ENCODE assay signal across 10 mouse cellular contexts in genomic region chr11:67652893-67653255, GRCm38 (mm10). TPM values are rescaled to one million over a fixed set of nuclear protein-coding genes. Genes with fewer than 3 reads are reported as not detected.
DNase-seq lines count a peak whose midpoint lies in the region; ATAC-seq lines count a peak whose summit lies in the region.
"Had no signal": no experiment of that assay in that cellular context is flagged by ENCODE, and none has a peak within 500 bp of the region (broad histone marks: within the 10 kb centered on the region; RNA-seq: fewer than 3 reads in every experiment).

No protein-coding gene starts in this region.

- no peak overlapping the region for H3K9ac ChIP-seq in forebrain, embryonic 12.5 days
- no peak overlapping the region for H3K9ac ChIP-seq in forebrain, embryonic 14.5 days (ENCODE audit: low read length)
- H3K9ac ChIP-seq in hindbrain, embryonic 14.5 days, result no peak overlapping the region
- H3K9ac ChIP-seq in neural tube, embryonic 11.5 days (ENCODE audit: low read length), result no peak overlapping the region
- H3K9ac ChIP-seq in kidney, embryonic 16.5 days (replicated peaks; ENCODE audit: low read length), result no peak overlapping the region
- H3K9ac ChIP-seq: lung, embryonic 15.5 days had no signal

- 36% methylated on average over 6 of the region's 6 CpGs for WGBS in forebrain, embryonic 12.5 days
- 32% methylated on average over 6 of the region's 6 CpGs for WGBS in forebrain, embryonic 14.5 days
- WGBS in hindbrain, embryonic 14.5 days, result 27% methylated on average over 6 of the region's 6 CpGs
- 39% methylated on average over 6 of the region's 6 CpGs for WGBS in neural tube, embryonic 11.5 days
- WGBS in kidney, embryonic 16.5 days, result 39% methylated on average over 6 of the region's 6 CpGs

- H3K27me3 ChIP-seq in forebrain, embryonic 12.5 days, result no peaks in the 10 kb centered on the region; the same call in 1 of the 2 replicates
- H3K27me3 ChIP-seq in forebrain, embryonic 14.5 days (replicated peaks; ENCODE audit: control insufficient read depth, insufficient read depth, low read length), result no peaks in the 10 kb centered on the region
- no peaks in the 10 kb centered on the region for H3K27me3 ChIP-seq in hindbrain, embryonic 14.5 days (ENCODE audit: control insufficient read depth, insufficient read depth, low read length)
- H3K27me3 ChIP-seq in neural tube, embryonic 11.5 days (ENCODE audit: control insufficient read depth, insufficient read depth, low read length), result no peaks in the 10 kb centered on the region
- no peaks in the 10 kb centered on the region for H3K27me3 ChIP-seq in kidney, embryonic 16.5 days (ENCODE audit: insufficient read depth, low read length)
- H3K27me3 ChIP-seq: lung, embryonic 15.5 days had no signal

- H3K4me3 ChIP-seq in forebrain, embryonic 12.5 days (replicated peaks), result no peak overlapping the region
- no peak overlapping the region for H3K4me3 ChIP-seq in forebrain, embryonic 14.5 days (ENCODE audit: low read depth, low read length)
- no peak overlapping the region for H3K4me3 ChIP-seq in hindbrain, embryonic 14.5 days (replicated peaks; ENCODE audit: low read length)
- no peak overlapping the region for H3K4me3 ChIP-seq in neural tube, embryonic 11.5 days (ENCODE audit: low read depth, low read length)
- H3K4me3 ChIP-seq in kidney, embryonic 16.5 days (ENCODE audit: low read length), result no peak overlapping the region
- H3K4me3 ChIP-seq: lung, embryonic 15.5 days had no signal

- H3K27ac ChIP-seq in forebrain, embryonic 12.5 days, result no peak overlapping the region
- H3K27ac ChIP-seq in forebrain, embryonic 14.5 days (ENCODE audit: low read depth, low read length), result no peak overlapping the region
- no peak overlapping the region for H3K27ac ChIP-seq in hindbrain, embryonic 14.5 days
- H3K27ac ChIP-seq in neural tube, embryonic 11.5 days (ENCODE audit: low read depth, low read length), result no peak overlapping the region
- no peak overlapping the region for H3K27ac ChIP-seq in kidney, embryonic 16.5 days (ENCODE audit: low read length)
- H3K27ac ChIP-seq: lung, embryonic 15.5 days had no signal

- peaks cover 12% of the 10 kb centered on the region for H3K4me1 ChIP-seq in forebrain, embryonic 12.5 days
- peaks cover 13% of the 10 kb centered on the region for H3K4me1 ChIP-seq in forebrain, embryonic 14.5 days (ENCODE audit: control insufficient read depth, insufficient read depth, low read length)
- peaks cover 8% of the 10 kb centered on the region; the same call in 1 of the 2 replicates for H3K4me1 ChIP-seq in hindbrain, embryonic 14.5 days (replicated peaks; ENCODE audit: control insufficient read depth, insufficient read depth, low read length)
- peaks cover 8% of the 10 kb centered on the region; the same call in 1 of the 2 replicates for H3K4me1 ChIP-seq in neural tube, embryonic 11.5 days (ENCODE audit: control insufficient read depth, insufficient read depth, low read length)
- no peaks in the 10 kb centered on the region for H3K4me1 ChIP-seq in kidney, embryonic 16.5 days (ENCODE audit: insufficient read depth, low read length)

- H3K36me3 ChIP-seq in forebrain, embryonic 12.5 days (replicated peaks), result no peaks in the 10 kb centered on the region
- H3K36me3 ChIP-seq in forebrain, embryonic 14.5 days (ENCODE audit: control insufficient read depth, insufficient read depth, low read length), result no peaks in the 10 kb centered on the region
- no peaks in the 10 kb centered on the region for H3K36me3 ChIP-seq in hindbrain, embryonic 14.5 days (replicated peaks; ENCODE audit: control insufficient read depth, insufficient read depth)
- H3K36me3 ChIP-seq in neural tube, embryonic 11.5 days (ENCODE audit: control insufficient read depth, insufficient read depth, low read length), result no peaks in the 10 kb centered on the region
- no peaks in the 10 kb centered on the region for H3K36me3 ChIP-seq in kidney, embryonic 16.5 days (ENCODE audit: insufficient read depth, low read length)
- H3K36me3 ChIP-seq: lung, embryonic 15.5 days had no signal

- no peak for ATAC-seq in forebrain, embryonic 12.5 days (ENCODE audit: low FRiP score)
- ATAC-seq in forebrain, embryonic 14.5 days, result no peak
- ATAC-seq in hindbrain, embryonic 14.5 days (ENCODE audit: low FRiP score), result no peak
- no peak for ATAC-seq in neural tube, embryonic 11.5 days (ENCODE audit: insufficient read depth, low FRiP score, low TSS enrichment)
- no peak for ATAC-seq in kidney, embryonic 16.5 days (ENCODE audit: low FRiP score, low TSS enrichment)
- no peak for ATAC-seq in inflammation-experienced regulatory T-cells, adult 6 months

- peak overlapping the region; percentile 24; the same call in 1 of the 2 replicates for H3K4me2 ChIP-seq in forebrain, embryonic 12.5 days
- H3K4me2 ChIP-seq in forebrain, embryonic 14.5 days (ENCODE audit: low read length), result no peak overlapping the region
- peak overlapping the region; percentile 30; the same call in 1 of the 2 replicates for H3K4me2 ChIP-seq in hindbrain, embryonic 14.5 days (replicated peaks)
- H3K4me2 ChIP-seq in neural tube, embryonic 11.5 days (ENCODE audit: low read depth), result no peak overlapping the region
- H3K4me2 ChIP-seq in kidney, embryonic 16.5 days (replicated peaks; ENCODE audit: low read depth, low read length), result no peak overlapping the region
- H3K4me2 ChIP-seq: lung, embryonic 15.5 days had no signal

- DNase-seq in forebrain, embryonic 14.5 days (ENCODE audit: low spot score), result no peak
- DNase-seq in embryo, embryonic 10.5 days (ENCODE audit: low spot score), result peak; percentile 28
- DNase-seq in hindbrain, embryonic 14.5 days (ENCODE audit: low spot score), result no peak
- DNase-seq in neural tube, embryonic 11.5 days (ENCODE audit: low spot score), result peak; percentile 33
- DNase-seq in right cerebral cortex, postnatal 10 days (ENCODE audit: low spot score in 2 of 2), result no peak
- DNase-seq: gastrocnemius, postnatal 25 days had no signal

- H3K9me3 ChIP-seq in forebrain, embryonic 12.5 days, result no peaks in the 10 kb centered on the region
- H3K9me3 ChIP-seq in forebrain, embryonic 14.5 days (replicated peaks; ENCODE audit: control insufficient read depth, low read length), result no peaks in the 10 kb centered on the region
- no peaks in the 10 kb centered on the region for H3K9me3 ChIP-seq in hindbrain, embryonic 14.5 days (ENCODE audit: control insufficient read depth, low read length)
- H3K9me3 ChIP-seq in neural tube, embryonic 11.5 days (ENCODE audit: control insufficient read depth, low read length), result no peaks in the 10 kb centered on the region
- H3K9me3 ChIP-seq in kidney, embryonic 16.5 days (ENCODE audit: low read length), result no peaks in the 10 kb centered on the region
- H3K9me3 ChIP-seq: lung, embryonic 15.5 days had no signal

RNA-seq across cellular contexts. Expression of gene Rcvrn, which starts 42.3 kb away (rescaled TPM):
- polyA plus RNA-seq in forebrain, embryonic 12.5 days (2016; fragmentation: Nextera tagmentation; extraction: Ambion mirVana), result not detected in 2 replicates
- not detected in 2 replicates for polyA plus RNA-seq in forebrain, embryonic 14.5 days (2014; fragmentation: Nextera tagmentation; extraction: Ambion mirVana)
- polyA plus RNA-seq in hindbrain, embryonic 14.5 days (2014; fragmentation: Nextera tagmentation; extraction: Ambion mirVana), result not detected in 2 replicates
- polyA plus RNA-seq in neural tube, embryonic 11.5 days (2014; fragmentation: Nextera tagmentation; extraction: Ambion mirVana), result not detected in 2 replicates
- polyA plus RNA-seq in kidney, embryonic 16.5 days (2015; fragmentation: Nextera tagmentation; extraction: Ambion mirVana), result not detected in 2 replicates
- polyA plus RNA-seq in inflammation-experienced regulatory T-cells, adult 6 months (2017; shearing (Covaris generic)), result not detected
- polyA plus RNA-seq: lung, embryonic 15.5 days had no signal

Comparison
In these comparisons a context has a peak if more than half of its experiments do, and no peak if none do; other contexts are left out.
1. H3K4me2 ChIP-seq: peak in forebrain, embryonic 12.5 days (single experiment) and hindbrain, embryonic 14.5 days (single experiment); none in forebrain, embryonic 14.5 days (single experiment), neural tube, embryonic 11.5 days (single experiment) and kidney, embryonic 16.5 days (single experiment).
2. DNase-seq: peak in embryo, embryonic 10.5 days (single experiment) and neural tube, embryonic 11.5 days (single experiment); none in forebrain, embryonic 14.5 days (single experiment), hindbrain, embryonic 14.5 days (single experiment) and right cerebral cortex, postnatal 10 days (0 of 2).